In the genomic region with DNA sequence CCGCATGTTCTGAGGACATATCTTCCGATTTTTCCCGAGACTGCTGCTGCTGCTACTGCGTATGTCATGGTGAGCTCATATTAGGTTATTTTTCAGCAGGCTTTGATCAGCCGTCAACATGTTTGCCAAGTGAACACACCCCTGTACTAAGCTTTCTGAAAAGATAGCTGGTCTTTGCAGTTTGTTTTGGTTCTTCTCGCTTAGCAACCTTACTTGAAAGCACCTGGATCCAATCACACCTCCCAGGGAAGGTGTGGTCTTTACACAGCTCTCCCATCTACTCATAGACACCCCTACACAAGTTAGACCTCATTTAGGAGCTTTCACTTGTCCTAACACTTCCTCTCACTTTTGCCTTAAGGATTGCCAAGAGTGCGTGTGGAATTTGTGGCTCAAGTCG, we compare ENCODE assay signal across 18 mouse cellular contexts. TPM values are rescaled to one million over a fixed set of nuclear protein-coding genes. Genes with fewer than 3 reads are reported as not detected.
"Had no signal": no experiment of that assay in that cellular context is flagged by ENCODE, and none has a peak within 500 bp of the region (broad histone marks: within the 10 kb centered on the region; RNA-seq: fewer than 3 reads in every experiment).

No protein-coding gene starts in this region.

- H3K4me1 ChIP-seq: limb, embryonic 12.5 days; limb, embryonic 15.5 days; megakaryocyte, embryonic 14.5 days; midbrain, embryonic 10.5 days had no signal

- H3K27ac ChIP-seq: limb, embryonic 12.5 days; limb, embryonic 15.5 days; liver, embryonic 14.5 days; midbrain, embryonic 10.5 days had no signal

- DNase-seq: kidney, adult 11 months; kidney, adult 8-10 months; kidney, postnatal 14 days; kidney, postnatal 4 days; left cerebral cortex, postnatal 4 days; liver, postnatal 0 days; lung, embryonic 14.5 days; midbrain, embryonic 14.5 days; thymus, postnatal 25 days had no signal

- H3K9me3 ChIP-seq: limb, embryonic 12.5 days; limb, embryonic 15.5 days; midbrain, embryonic 10.5 days had no signal

- H3K36me3 ChIP-seq: limb, embryonic 12.5 days; limb, embryonic 15.5 days; midbrain, embryonic 10.5 days had no signal

- H3K27me3 ChIP-seq: limb, embryonic 12.5 days; limb, embryonic 15.5 days; megakaryocyte, embryonic 14.5 days had no signal

- ATAC-seq: liver, postnatal 0 days; lung, postnatal 0 days had no signal

- H3K9ac ChIP-seq: limb, embryonic 12.5 days; limb, embryonic 15.5 days; liver, embryonic 14.5 days; liver, postnatal 0 days; lung, embryonic 14.5 days had no signal

- H3K4me2 ChIP-seq: limb, embryonic 12.5 days; limb, embryonic 15.5 days; liver, embryonic 11.5 days; lung, embryonic 14.5 days had no signal

- H3K4me3 ChIP-seq: limb, embryonic 12.5 days; limb, embryonic 15.5 days; megakaryocyte, embryonic 14.5 days; midbrain, embryonic 10.5 days had no signal

RNA-seq across cellular contexts. Expression of a gene that starts 19.3 kb away (rescaled TPM):
- polyA plus RNA-seq: lung, postnatal 0 days; small intestine, adult 2 months; spleen, adult 2 months had no signal
